Mouse (Mus musculus): ENCODE results near the gene Zfp787.
"Not testable (repeated sequence)": the region's sequence is repeated elsewhere in the genome, so short reads cannot be mapped to it uniquely, and the experiment has no call there.

Gene Zfp787

GRCm38 (mm10) chr7:6120104-6120503 is 35.7 kb downstream of the Zfp787 start:
- DNase-seq (ENCODE audit: low spot score in 2 of 2): not testable (repeated sequence)

DNA sequence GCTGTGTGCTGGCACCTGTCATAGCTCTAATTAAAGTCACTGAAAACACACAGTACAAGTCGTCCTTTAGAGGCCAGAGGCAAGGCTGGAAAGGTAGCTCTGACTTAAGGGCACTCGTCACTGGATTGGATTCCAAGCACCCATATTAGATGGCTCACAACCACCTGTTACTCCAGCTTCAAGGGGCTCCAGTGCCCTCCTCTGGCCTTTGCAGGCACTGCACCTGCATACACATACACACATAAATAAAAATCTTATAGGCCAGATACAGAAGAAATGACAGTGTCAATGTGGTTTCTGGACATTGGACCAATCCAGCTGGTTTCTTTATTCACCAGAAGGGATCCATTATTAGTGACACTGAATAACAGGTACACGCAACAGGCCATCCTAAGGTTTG is 36.3 kb downstream of the Zfp787 start:
- no peak for DNase-seq (ENCODE audit: low spot score in 2 of 2)
